Mouse (Mus musculus): Measurements from ENCODE around the gene Hat1. TPM values are rescaled to one million over a fixed set of nuclear protein-coding genes. Genes with fewer than 3 reads are reported as not detected.

Gene Hat1
- polyA plus RNA-seq, 1 experiment = 83.0 TPM

GRCm38 (mm10) chr2:71350904-71351726 lies 37.6 kb upstream of the Hat1 start:
- Histone ChIP-seq H3K4me1 (ENCODE audit: control insufficient read depth, insufficient read depth, low read length) (peaks cover 2% of the 10 kb centered on the region; the same call in 1 of the 2 replicates), H3K4me3 (replicated peaks; ENCODE audit: control insufficient read depth, low read depth, low read length) (no peak overlapping the region), H3K27ac (ENCODE audit: control insufficient read depth, insufficient read depth, low read depth, low read length, poor library complexity) (no peak overlapping the region)
- TF ChIP-seq CTCF (IDR thresholded peaks at IDR 0.05; ENCODE audit: control insufficient read depth, insufficient read depth, low read length) (no peak), POLR2A (IDR thresholded peaks at IDR 0.05; ENCODE audit: borderline replicate concordance, control insufficient read depth, low read depth, low read length) (no peak)
- 88% methylated on average over 11 of the region's 11 CpGs for WGBS

DNA sequence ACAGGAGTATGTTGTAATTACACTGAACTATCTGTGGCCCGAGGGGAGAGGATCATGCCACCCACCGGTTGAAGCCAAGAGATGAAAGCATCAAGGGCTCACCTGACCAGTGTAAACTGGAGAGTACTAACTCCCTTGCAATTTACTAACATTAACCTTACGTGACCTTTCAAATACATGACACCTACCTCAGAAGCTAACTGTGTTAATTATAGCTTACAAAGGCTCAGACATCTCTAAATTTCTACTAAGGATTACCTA lies 37.1 kb upstream of the Hat1 start:
- H3K4me3 ChIP-seq (replicated peaks; ENCODE audit: control insufficient read depth, low read depth, low read length) = no peak overlapping the region
- peaks cover 2% of the 10 kb centered on the region; the same call in 1 of the 2 replicates for H3K4me1 ChIP-seq (ENCODE audit: control insufficient read depth, insufficient read depth, low read length)
- no peak for TF ChIP-seq POLR2A (IDR thresholded peaks at IDR 0.05; ENCODE audit: borderline replicate concordance, control insufficient read depth, low read depth, low read length)
- no peak for TF ChIP-seq CTCF (IDR thresholded peaks at IDR 0.05; ENCODE audit: control insufficient read depth, insufficient read depth, low read length)
- 84% methylated on average over 3 of the region's 3 CpGs for WGBS
- no peak overlapping the region for H3K27ac ChIP-seq (ENCODE audit: control insufficient read depth, insufficient read depth, low read depth, low read length, poor library complexity)

GRCm38 (mm10) chr2:71353306-71354054 lies 35.3 kb upstream of the Hat1 start:
- TF ChIP-seq POLR2A (IDR thresholded peaks at IDR 0.05; ENCODE audit: borderline replicate concordance, control insufficient read depth, low read depth, low read length) (no peak), CTCF (IDR thresholded peaks at IDR 0.05; ENCODE audit: control insufficient read depth, insufficient read depth, low read length) (no peak)
- Histone ChIP-seq H3K27ac (ENCODE audit: control insufficient read depth, insufficient read depth, low read depth, low read length, poor library complexity) (no peak overlapping the region), H3K4me3 (replicated peaks; ENCODE audit: control insufficient read depth, low read depth, low read length) (no peak overlapping the region), H3K4me1 (ENCODE audit: control insufficient read depth, insufficient read depth, low read length) (peaks cover 2% of the 10 kb centered on the region; the same call in 1 of the 2 replicates)
- whole genome bisulfite sequencing = 41% methylated on average over 10 of the region's 10 CpGs

DNA sequence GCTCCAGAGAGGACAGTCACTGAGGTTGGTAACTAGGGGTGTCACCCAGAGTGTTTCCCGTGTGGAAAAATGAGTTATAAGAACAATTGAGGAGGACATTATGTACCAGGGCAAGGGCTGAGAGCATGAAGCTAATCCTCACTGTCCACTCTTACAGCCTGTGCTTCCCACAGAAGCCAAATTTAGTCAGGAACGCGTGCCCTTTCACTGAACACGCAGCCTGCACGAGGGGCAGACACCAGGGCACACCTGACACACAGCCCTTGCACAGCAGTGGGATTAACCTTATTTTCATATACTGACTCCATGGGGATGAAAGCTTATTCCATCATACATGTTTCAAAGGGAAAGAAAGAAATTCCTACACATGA lies 34.7 kb upstream of the Hat1 start:
- H3K27ac ChIP-seq (ENCODE audit: control insufficient read depth, insufficient read depth, low read depth, low read length, poor library complexity) = no peak overlapping the region
- WGBS = 74% methylated on average over 5 of the region's 5 CpGs
- no peak for TF ChIP-seq CTCF (IDR thresholded peaks at IDR 0.05; ENCODE audit: control insufficient read depth, insufficient read depth, low read length)
- TF ChIP-seq POLR2A (IDR thresholded peaks at IDR 0.05; ENCODE audit: borderline replicate concordance, control insufficient read depth, low read depth, low read length) = no peak

DNA sequence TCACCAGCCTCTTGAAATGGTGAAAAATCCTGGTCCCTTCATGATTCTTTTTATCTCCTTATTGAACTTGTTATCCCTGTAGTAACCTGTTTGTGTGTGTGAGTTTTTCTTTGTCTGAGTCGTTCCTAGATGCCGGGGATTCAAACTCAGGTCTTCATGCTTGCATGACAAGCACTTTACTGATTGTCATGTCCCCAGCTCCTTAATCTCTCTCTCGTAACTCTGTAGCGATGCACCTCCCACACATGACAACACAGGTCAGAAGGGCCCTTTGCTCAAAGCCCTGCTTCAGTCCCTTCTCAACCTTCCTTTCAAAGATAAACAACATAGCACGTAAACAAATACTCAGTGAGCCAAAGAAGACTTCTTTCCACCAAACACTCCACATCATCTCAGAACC lies 30.4 kb upstream of the Hat1 start:
- H3K27ac ChIP-seq (ENCODE audit: control insufficient read depth, insufficient read depth, low read depth, low read length, poor library complexity) = no peak overlapping the region
- no peak overlapping the region for H3K4me3 ChIP-seq (replicated peaks; ENCODE audit: control insufficient read depth, low read depth, low read length)
- TF ChIP-seq CTCF (IDR thresholded peaks at IDR 0.05; ENCODE audit: control insufficient read depth, insufficient read depth, low read length) = no peak
- TF ChIP-seq POLR2A (IDR thresholded peaks at IDR 0.05; ENCODE audit: borderline replicate concordance, control insufficient read depth, low read depth, low read length) = no peak
- peaks cover 2% of the 10 kb centered on the region; the same call in 1 of the 2 replicates for H3K4me1 ChIP-seq (ENCODE audit: control insufficient read depth, insufficient read depth, low read length)
- 89% methylated on average over 5 of the region's 5 CpGs for WGBS

More for the DNA sequence above, 34.7 kb upstream of the Hat1 start:
- H3K4me3 ChIP-seq (replicated peaks; ENCODE audit: control insufficient read depth, low read depth, low read length) = no peak overlapping the region
- peaks cover 2% of the 10 kb centered on the region; the same call in 1 of the 2 replicates for H3K4me1 ChIP-seq (ENCODE audit: control insufficient read depth, insufficient read depth, low read length)

DNA sequence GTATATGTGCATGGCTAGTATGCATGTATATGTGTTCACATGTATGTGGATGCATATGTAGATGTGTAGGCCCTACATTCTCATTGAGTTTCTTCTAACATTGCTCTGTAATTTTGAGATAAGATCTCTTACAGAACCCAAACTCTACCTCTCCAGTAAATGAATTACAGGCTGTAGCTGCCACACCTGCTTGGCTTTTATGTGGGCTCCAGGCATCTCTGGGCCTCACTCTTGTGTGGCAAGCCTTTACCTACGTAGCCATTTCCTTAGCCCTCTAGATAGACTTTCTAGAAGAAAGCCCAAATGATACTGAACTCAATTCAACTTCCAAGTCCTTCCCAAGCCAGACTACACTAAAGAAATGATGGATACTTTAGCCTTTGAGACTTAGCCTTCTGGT lies 28.6 kb upstream of the Hat1 start:
- H3K4me3 ChIP-seq (replicated peaks; ENCODE audit: control insufficient read depth, low read depth, low read length) = no peak overlapping the region
- 82% methylated on average over 1 of the region's 1 CpGs for WGBS
- H3K27ac ChIP-seq (ENCODE audit: control insufficient read depth, insufficient read depth, low read depth, low read length, poor library complexity) = no peak overlapping the region
- TF ChIP-seq CTCF (IDR thresholded peaks at IDR 0.05; ENCODE audit: control insufficient read depth, insufficient read depth, low read length) (no peak), POLR2A (IDR thresholded peaks at IDR 0.05; ENCODE audit: borderline replicate concordance, control insufficient read depth, low read depth, low read length) (no peak)
- no peaks in the 10 kb centered on the region; the same call in 1 of the 2 replicates for H3K4me1 ChIP-seq (ENCODE audit: control insufficient read depth, insufficient read depth, low read length)

DNA sequence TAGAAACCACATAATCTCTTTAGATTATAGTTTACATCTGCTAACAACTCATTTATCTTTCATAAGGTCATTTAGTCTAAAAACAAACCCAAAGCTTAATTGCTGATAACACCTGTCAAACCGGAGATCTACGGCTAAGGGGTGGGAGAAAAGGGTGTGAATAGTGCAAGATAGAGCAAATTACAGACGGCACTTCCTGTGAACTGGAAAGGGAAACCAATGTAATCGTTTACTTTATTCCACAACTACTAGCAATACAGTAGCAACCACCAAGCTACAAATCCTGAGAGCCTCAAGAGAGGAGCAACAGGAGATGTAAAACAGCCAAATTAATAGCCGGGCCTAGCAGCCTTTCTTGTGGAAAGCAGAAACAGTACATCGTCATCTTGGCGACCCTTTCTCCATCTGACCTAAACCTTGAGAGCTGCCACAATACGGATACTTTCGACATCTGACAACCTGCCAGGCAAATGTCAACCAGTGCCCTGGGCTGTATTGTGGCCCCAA lies 22.1 kb upstream of the Hat1 start:
- 2% methylated on average over 9 of the region's 9 CpGs for WGBS
- Histone ChIP-seq H3K4me3 (replicated peaks; ENCODE audit: control insufficient read depth, low read depth, low read length) (peak overlapping the region; percentile 89), H3K4me1 (ENCODE audit: control insufficient read depth, insufficient read depth, low read length) (no peaks in the 10 kb centered on the region; the same call in 1 of the 2 replicates), H3K27ac (ENCODE audit: control insufficient read depth, insufficient read depth, low read depth, low read length, poor library complexity) (peak overlapping the region; percentile 93)
- no peak for TF ChIP-seq POLR2A (IDR thresholded peaks at IDR 0.05; ENCODE audit: borderline replicate concordance, control insufficient read depth, low read depth, low read length)

GRCm38 (mm10) chr2:71367125-71367880 lies 21.5 kb upstream of the Hat1 start, which contains the start of gene Slc25a12:
TSS of gene Slc25a12 (minus strand) at chr2:71367749.
- WGBS = under 1% methylated on average over 57 of the region's 57 CpGs
- peak within 1 kb of the TSS; percentile 93 for H3K27ac ChIP-seq (ENCODE audit: control insufficient read depth, insufficient read depth, low read depth, low read length, poor library complexity)
- H3K4me1 ChIP-seq (ENCODE audit: control insufficient read depth, insufficient read depth, low read length) = no peaks in the 10 kb centered on the region; the same call in 1 of the 2 replicates
- H3K4me3 ChIP-seq (replicated peaks; ENCODE audit: control insufficient read depth, low read depth, low read length) = peak within 1 kb of the TSS; percentile 89
- TF ChIP-seq CTCF (IDR thresholded peaks at IDR 0.05; ENCODE audit: control insufficient read depth, insufficient read depth, low read length) (no peak; the same call in 1 of the 2 replicates), POLR2A (IDR thresholded peaks at IDR 0.05; ENCODE audit: borderline replicate concordance, control insufficient read depth, low read depth, low read length) (peak; percentile 67; the same call in 1 of the 2 replicates)
